Mouse (Mus musculus) v-Abl transformed pro-B cells (cell line): ENCODE results near the gene Rpe.

Source experiments
- in situ Hi-C, 2 experiments: fragments of 400-800 bp; cut with MboI; formaldehyde crosslinking; loops; one replicate each; pipeline ENCODE4 v1.15.1; 2025; ENCODE audit not compliant: unreplicated experiment in 2 of 2

Gene Rpe

DNA sequence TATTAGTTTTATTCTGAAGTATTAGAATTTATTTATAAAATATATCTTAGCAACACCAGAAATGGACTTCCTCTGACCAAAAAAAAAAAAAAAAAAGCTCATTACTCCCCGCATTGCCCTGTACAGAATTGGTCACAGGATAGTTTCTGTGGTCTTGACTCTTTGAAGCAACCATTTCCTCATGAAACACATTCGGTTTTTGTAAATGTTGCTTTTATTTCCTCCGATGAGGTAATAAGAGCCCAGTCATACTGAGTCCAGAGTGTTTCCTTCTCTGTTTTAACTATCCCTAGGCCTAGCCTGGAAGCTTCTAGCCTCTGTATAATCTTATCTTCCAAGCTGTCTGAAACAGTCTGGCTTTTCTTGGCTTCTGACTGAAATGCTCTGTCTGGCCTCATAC, 12.2 kb downstream of the Rpe start:
- in situ Hi-C loops: loop anchor here in 1 of 2 experiments (25.0 kb wide), 1 partner anchor 1526 kb away; the partner anchor contains the start of genes Idh1 and Pikfyve

DNA sequence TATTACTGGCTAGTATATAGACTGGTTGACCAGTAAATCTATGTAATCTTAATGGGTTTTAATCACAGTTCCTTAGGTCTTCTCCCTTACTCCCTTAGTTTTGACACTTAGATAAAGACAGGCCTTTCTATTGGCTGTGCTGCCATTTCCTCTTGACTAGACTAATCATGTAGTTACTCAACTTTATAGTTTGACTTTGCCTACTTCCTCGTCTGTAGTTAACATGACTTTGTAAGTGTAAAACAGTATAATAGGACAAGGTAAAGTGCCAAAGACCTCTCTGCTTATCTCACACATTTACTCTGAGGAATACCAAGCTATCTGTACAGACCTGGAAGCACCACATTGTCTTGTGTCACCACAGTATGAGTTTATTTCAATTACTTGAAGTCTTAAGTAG, 29.9 kb downstream of the Rpe start:
- in situ Hi-C loops: loop anchor here in 1 of 2 experiments (5.0 to 25.0 kb wide), 2 partner anchors 42 to 1468 kb away; no protein-coding TSS in a partner anchor

DNA sequence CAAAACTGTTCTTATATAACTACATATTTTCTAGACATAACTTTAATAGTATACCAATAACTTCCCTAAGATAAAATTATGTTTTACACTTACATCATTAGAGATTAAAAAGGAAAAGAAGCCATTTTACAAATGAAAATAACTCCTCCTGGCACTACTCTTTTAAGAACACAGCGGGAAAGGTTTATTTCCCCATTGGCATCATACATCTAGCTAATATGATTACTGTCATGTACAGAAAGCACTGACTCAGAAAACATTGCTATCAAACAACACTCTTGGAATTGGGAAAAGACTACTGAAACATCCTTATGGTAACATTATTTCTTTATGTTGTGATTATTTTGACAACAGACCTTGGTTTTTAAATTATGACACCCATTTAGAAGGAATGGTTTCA, 68.1 kb downstream of the Rpe start:
- in situ Hi-C loops: no loop called here
